Mouse (Mus musculus): ENCODE data around the gene Dmd.

- no peak for TF ChIP-seq CTCF (IDR thresholded peaks at IDR 0.05; ENCODE audit: low read depth)
- TF ChIP-seq EP300 (IDR thresholded peaks at IDR 0.05; ENCODE audit: low read depth), result no peak
Observed at GRCm38 (mm10) chrX:85079174-85079573, 2130.5 kb downstream of the Dmd start.
